Mouse (Mus musculus) lung, postnatal 0 days (tissue): ENCODE measurements around the gene Pard3.

ENCODE experiments used
- CTCF ChIP-seq: IDR thresholded peaks from 2 replicates; pipeline ENCODE4 v1.5.1; 2016; ENCODE audit warnings: antibody characterized with exemption, mild to moderate bottlenecking
- EP300 ChIP-seq: IDR thresholded peaks from 2 replicates; pipeline ENCODE4 v1.6.1; 2016; ENCODE audit warnings: antibody characterized with exemption, mild to moderate bottlenecking, control low read depth

- no peak for TF ChIP-seq CTCF
- no peak for TF ChIP-seq EP300
Observed at GRCm38 (mm10) chr8:127552836-127553235, 489.1 kb downstream of the Pard3 start.
